Mouse (Mus musculus) spleen, postnatal 36 days (tissue): ENCODE data around the gene 2010109A12Rik.

Experiments
- DNase-seq, 2 experiments: peaks; one replicate each; pipeline ENCODE4 v3.0.0; 2022; ENCODE audit warnings: low spot score in 2 of 2, mixed read lengths in 1 of 2

Gene 2010109A12Rik

DNA sequence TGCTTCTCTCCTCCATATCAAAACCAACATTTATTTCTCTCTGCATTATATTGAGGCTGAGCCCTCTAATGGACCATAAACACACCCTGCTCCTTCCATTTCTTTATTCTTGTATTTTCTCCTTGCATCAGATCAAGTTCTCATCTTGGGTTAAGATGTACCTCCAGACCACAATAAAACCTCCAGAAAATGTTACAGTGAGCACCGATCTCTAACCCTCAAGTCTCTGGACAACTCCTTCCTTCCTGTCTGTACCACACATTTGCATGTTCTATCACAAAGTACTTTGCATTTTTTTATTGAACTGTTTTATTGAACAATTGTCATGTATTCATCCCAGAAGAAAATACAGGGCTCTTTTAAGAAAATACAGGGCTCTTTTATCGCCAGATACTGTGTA, 23.2 kb downstream of the 2010109A12Rik start:
- DNase-seq = peak in 1 of 2 experiments; percentile 36

GRCm38 (mm10) chr5:93231721-93232120, 25.4 kb downstream of the 2010109A12Rik start:
- DNase-seq = no peak

DNA sequence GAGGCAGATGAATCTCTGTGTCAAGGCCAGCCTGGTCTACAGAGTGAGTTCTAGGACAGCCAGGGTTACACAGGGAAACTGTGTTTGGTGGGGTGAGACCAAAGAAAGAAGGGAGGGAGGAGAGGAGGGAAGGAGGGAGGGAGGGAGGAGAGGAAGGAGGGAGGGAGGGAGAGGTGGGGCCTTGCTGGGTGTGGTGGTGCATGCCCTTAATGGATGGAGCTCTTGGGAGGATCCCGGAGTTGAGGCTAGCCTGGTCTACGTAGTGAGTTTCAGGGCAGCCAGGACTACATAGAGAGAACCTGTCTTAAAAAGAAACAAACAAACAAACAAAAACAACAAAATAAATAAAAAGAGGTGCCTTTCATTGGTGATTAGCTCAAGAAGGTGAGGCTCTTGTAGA, 26.5 kb downstream of the 2010109A12Rik start:
- DNase-seq = no peak

DNA sequence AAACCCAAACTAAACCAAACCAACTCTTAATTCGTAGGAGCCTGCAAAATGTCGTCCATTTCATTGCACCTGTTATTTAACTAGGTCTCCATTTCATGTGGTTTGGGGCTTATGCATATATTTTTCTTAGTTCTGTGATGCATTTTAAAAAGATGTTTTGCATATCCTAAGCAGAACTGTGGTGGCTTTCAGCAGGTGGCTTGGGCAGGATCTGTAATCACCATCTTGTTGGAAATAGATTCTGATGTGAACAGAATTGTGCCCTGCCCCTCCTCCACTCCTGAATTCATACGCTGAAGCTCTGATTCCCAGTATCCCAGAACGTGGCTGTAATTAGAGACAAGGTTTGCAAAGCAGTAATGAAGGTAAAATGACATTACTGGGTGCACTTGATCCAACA, 27.8 kb downstream of the 2010109A12Rik start:
- peak; percentile 34 to 55 for DNase-seq

GRCm38 (mm10) chr5:93234605-93235004, 28.3 kb downstream of the 2010109A12Rik start:
- no peak for DNase-seq

GRCm38 (mm10) chr5:93235888-93236287, 29.6 kb downstream of the 2010109A12Rik start:
- DNase-seq = no peak

DNA sequence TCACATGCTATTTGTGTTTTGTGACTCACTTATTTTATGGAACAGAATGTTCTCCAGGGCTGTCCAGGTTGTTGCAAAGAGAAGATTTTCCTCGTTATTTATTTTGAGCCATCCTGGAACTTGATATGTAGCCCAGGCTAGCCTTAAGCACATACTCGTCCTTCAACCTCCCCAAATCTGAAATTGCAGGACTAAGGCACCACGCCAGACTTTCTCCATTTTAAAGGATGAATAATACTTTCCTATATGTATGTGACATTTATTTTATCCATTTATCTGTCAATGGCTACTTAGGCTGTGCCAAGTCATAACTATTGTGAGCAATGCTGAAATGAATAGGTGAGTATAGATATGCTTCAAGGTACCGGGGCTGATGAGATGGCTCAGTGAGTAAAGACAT, 30.2 kb downstream of the 2010109A12Rik start:
- DNase-seq = no peak

- DNase-seq = peak; percentile 59 to 72
These were observed 33.5 kb downstream of the 2010109A12Rik start for GRCm38 (mm10) chr5:93239590-93240544.

DNA sequence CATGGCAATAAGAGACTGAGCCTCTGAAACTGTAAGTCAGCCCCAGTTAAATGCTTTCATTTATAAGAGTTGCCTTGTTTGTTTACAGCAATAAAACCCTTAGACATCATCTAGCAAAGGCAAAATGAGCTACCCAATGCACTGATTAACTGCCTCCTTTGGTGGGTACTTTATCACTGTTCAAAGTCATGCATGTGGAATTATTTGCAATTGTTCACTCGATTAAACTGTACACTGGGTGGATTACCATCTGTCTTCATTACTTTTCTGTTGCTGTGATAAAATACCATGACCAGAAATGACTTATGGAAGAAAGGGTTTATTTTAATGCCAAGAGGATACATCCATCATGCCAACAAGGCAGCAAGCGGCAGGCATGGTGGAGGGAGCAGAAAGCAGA, 39.0 kb downstream of the 2010109A12Rik start:
- no peak for DNase-seq

DNA sequence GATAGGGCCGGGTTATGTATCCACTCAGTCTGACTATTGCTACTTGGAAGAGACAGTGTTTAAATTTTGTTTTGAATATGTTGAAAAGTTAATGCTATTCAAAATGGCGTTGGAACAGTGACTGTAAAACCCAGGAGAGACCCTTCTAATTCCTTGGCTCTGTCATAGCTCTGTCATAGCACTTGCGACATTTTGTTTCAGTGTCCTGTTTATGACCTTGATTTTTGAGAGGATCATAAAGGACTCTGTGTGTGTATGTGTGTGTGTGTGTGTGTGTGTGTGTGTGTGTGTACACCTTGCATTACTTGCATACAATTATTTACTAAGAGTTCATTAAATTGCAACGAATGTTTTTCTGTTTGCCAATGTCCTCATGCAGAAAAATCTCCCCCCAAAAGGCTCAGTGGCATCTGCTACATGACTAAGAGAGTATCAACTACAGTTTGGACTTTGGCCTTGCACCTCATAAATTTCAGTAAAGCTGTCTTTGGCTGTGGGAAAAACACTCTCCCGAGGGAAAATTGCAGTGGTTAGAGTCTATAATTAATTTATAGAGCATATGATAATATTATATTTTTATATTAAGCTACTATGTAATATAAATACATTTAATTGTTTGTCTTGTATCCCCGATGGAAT, 43.7 kb downstream of the 2010109A12Rik start:
- DNase-seq = no peak

DNA sequence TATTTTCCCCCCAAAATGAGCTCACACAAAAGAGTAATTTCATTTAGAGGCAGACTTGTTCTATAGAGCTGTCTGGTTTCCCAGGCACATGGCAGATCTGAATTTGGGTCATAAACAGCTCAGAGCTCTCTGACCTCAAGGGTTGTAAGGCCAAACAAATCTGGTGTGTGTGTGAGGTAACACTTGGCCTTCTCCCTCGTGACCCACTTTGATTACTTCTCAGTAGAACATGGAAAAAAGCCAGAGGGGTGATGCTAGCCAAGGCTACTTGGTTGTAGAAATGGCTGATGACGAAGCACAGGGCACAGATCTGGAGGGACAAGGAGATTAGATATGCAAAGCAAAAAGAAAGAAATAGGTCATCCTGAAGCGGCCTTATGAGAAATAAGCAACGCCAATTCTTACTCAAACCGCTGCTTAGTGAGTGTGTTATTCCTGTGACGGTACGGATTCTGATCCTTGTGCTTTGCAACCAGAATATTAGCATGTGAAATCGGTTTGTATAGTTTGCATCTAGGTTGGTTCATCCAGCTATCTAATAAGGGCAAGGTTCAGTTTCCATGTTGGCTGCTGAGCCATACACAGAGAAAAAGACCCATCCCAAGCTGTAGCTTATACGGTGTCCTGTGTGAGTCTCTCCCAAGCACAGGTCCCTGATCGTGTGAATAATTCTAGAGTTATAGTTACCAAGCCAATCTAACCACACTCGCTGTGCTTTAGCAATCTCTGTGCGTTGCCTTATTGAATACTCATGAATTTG, 44.9 kb downstream of the 2010109A12Rik start:
- DNase-seq = no peak

DNA sequence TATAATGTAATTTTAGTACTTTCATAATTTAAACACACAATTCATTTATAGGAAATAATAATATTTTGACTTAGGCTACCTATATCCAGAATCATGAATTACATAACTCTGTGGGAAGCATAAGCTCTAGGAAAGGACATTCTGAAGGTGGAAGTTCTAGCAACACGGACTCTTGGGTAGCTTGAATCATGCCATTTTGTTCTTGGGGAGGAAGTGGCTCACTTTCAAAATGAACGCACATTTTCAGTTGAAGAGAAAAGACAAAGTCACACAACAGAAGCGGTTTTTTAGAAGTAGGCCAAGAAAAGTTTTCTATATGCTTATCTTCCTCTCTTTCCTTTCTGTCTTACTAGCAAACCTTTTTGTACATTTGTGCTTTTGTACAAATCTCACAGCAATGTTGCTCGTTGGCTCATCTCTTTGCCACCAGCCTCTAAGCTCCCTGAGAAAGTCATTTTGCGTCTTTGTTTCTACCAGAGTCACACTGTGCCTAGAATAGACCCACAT, 49.5 kb downstream of the 2010109A12Rik start:
- no peak for DNase-seq

DNA sequence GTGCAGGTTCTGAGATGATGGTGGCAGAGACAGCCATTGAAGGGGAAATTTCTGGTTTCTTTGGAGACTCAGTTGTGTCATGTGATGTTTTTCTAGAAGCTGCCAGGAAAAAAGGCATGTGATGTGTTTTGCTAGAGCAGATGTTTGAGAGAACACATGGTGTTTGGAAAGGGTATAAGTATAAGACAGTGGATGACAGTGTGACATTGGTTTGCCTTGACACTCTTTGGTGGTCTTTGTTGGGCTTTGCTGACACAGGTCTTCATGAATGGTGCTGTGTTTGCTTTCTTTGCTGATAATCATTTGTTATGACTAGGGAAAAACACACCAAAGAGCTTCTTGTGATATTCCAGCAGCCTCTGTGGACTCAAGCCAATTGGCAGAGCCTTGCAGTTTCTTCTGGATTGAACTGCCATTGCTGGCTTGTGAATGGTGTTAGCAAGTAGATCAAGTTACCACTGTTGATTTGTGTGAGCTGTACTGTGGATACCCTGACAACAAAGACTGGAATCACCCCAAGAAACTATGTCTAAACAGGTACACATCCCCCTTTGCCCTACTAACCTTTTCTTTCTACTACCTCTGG, 50.6 kb downstream of the 2010109A12Rik start:
- DNase-seq = no peak

DNA sequence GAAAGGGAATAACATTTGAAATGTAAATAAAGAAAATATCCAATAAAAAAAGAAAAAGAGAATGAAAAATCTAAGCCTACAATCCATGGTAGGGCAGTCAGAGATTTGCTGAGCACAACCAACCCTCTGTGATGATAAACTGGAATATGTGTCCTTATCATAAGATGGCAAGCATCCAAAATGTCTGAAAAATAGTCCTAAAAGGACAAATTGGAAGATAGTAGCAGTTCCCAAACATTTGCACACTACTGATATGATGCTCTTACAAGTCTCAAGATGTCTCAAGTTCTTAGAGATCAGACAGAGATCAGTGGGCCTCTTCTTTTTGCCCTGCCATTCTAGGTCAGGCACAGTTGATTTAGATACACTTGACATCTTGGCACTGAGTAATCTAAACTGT, 53.0 kb downstream of the 2010109A12Rik start:
- DNase-seq = no peak

- DNase-seq = no peak
These were observed 54.7 kb downstream of the 2010109A12Rik start for GRCm38 (mm10) chr5:93260983-93261382.

DNA sequence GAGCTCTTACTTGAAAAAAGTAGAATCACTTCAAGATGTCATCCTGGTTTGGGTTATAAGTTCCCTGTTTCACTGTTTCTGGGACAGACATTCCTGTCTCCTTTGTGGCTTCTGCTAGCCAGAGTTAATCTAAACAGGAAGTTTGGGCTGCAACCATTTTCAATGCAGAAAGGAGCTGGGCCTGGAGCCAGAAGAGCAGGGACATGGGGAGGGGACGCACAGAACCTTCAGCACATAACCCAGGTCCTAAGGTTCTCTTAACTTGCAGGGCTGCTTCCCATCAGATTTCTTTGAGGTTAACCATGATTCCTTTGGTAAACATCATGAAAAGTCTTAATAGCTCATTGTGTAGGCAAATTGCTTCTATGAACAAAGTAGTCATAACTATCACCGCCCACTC, 56.4 kb downstream of the 2010109A12Rik start:
- DNase-seq = no peak
